Mouse (Mus musculus): ENCODE measurements around the gene Olfr1395.
A peak's percentile ranks its signal among the peaks of the same experiment; 100 is the strongest.

Gene Olfr1395

GRCm38 (mm10) chr11:49141974-49142373 is at the start of gene Olfr1395:
Olfr1395 (plus strand) TSS chr11:49142274.
- DNase-seq (ENCODE audit: low read depth, low spot score), result no peak

DNA sequence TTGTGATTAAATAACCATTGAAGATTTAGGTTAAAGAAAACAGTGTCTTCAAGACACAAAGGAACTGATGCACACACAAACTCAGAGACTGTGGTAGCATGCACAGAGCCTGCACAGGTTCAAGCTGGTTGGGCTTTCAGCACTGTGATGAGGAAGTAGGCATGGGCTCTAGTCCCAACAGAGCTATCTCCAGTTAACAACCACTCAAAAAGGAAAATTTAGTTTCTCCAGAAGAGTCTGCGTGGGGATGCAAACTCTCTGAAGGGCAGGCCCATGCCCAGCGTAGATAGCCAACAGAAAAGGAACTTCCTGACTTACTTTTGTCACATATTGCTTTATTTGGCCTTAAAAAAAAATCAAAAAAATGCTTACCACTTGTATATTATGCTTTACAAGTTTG is 49.3 kb upstream of the Olfr1395 start:
- no peak for DNase-seq (ENCODE audit: low read depth, low spot score)

- no peak for DNase-seq (ENCODE audit: low read depth, low spot score)
These were observed 48.0 kb upstream of the Olfr1395 start for GRCm38 (mm10) chr11:49093861-49094660.

GRCm38 (mm10) chr11:49095367-49095766 is 46.7 kb upstream of the Olfr1395 start:
- no peak for DNase-seq (ENCODE audit: low read depth, low spot score)

DNA sequence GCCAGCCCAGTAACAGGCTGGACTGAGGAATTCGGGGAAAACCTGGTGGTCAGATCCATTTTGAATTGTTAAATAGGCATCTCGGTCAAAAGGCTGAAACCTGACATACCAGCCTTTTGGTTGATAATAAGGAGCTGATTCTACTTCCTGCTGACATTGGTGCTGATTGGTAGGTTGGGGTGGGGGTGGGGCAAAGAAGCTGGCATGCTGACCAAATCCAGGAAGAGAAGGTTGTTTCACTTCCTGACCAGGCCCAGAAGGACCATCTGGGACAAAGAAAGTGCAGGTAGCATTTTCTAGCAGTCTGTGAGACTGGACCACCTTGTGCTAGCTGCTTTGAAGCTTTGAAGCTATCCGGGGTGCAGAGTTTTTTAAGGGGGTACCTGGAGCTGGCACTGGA is 41.7 kb upstream of the Olfr1395 start:
- no peak for DNase-seq (ENCODE audit: low read depth, low spot score)

DNA sequence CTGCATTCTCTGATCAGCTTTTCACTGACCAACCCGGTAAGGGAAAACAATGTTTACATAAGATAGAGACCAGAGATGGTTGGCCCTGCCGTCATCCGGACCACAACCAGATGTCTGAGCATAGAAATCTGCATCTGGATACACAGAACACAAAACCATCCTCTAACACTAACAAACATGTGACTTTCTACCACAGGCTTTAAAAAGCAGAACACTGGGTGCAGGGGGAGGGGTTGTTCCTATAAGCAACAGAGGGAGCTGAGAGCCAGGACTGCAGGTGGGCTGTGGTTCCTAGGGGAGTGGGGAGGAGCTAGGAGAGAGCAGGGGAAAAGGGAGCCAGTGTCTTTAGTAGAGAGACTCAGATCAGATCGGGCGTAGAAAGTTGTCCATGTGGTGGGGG is 40.6 kb upstream of the Olfr1395 start:
- no peak for DNase-seq (ENCODE audit: low read depth, low spot score)

GRCm38 (mm10) chr11:49103047-49103693 is 38.9 kb upstream of the Olfr1395 start:
- DNase-seq (ENCODE audit: low read depth, low spot score), result peak; percentile 71

DNA sequence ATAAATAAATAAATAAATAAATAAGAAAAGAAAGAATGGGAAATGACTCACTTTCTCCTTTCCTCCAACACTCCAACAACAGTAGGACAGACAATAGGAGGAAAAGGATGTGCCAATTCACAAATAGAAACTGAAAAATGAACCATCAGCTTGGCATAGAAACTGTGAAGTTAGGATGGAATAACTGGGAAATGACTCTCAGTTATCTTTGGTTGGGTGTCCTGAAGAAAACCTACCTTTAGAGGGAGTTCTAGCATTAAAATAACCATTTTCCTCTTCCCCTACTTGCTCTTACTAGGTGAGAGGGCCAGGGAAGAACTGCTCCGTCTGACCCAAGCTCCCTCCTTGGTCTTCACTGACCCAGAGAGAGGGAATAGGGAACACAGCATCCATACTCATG is 36.3 kb upstream of the Olfr1395 start:
- DNase-seq (ENCODE audit: low read depth, low spot score), result no peak

GRCm38 (mm10) chr11:49107650-49108537 is 34.2 kb upstream of the Olfr1395 start:
- no peak for DNase-seq (ENCODE audit: low read depth, low spot score)

DNA sequence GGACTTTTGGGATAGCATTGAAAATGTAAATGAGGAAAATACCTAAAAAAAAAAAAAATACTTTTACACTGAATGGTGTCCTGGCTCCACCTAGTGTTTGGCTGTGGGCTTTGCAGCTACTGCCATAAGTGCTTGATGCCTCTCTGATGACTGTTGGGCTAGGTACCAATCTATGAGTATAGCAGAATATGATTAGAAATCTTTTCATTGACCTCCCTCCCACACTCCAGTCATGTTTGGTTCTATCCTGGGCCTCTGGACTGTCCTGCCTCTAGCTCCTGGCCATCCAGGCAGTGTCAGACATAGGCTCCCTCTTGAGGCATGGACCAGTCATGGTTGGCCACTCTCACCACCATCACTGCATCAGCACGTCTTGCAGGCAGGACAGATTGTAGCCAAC is 33.2 kb upstream of the Olfr1395 start:
- DNase-seq (ENCODE audit: low read depth, low spot score), result no peak

GRCm38 (mm10) chr11:49111000-49111399 is 31.1 kb upstream of the Olfr1395 start:
- DNase-seq (ENCODE audit: low read depth, low spot score), result no peak

DNA sequence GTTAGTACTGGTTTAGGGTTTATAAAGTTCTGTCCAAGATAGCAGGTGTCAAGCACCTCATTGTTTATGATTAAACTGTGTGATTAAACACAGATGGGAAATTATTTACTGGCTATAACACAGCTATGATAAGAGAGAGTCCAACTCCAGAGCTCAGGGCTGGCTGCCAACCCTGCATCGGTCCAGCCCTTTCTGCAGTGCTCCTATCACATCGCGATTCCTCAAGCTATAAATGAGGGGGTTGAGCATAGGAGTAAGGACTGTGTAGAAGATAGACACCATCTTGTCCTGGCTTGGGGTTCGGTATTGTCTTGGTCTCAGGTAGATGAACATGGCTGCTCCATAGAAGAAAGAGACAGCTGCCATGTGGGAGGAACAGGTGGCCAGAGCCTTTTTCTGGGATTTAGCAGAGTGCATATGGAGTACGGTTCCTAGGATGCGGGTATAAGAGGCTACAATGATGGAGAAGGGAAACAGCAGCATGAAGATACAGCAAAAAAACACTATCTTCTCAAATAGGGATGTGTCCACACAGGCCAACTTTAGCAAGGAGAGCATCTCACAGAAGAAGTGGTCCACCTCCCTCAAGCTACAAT is 29.4 kb upstream of the Olfr1395 start:
- DNase-seq (ENCODE audit: low read depth, low spot score), result no peak

GRCm38 (mm10) chr11:49114158-49114557 is 27.9 kb upstream of the Olfr1395 start:
- no peak for DNase-seq (ENCODE audit: low read depth, low spot score)

DNA sequence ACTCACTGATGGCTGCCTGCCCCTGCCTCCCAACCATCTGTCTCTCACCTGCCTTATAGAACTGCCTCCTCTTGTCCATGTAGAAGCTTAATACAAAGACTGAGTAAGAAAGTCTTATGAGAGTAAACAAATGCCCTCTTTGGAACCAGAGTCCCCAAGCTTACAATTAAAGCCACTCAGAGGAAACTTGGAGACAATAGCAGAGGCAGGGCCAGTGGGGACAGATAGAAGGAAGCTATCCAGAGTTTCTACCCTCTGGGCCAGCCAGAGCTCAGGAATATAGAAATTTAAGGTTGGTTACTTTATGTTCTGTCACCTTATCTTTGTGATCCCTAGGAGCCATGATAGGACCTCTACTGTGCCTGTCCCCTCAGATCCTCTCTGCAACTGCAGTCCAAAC is 27.3 kb upstream of the Olfr1395 start, which contains the start of gene Olfr1396:
Gene Olfr1396, minus strand, starts transcription at position 101 of the 400 bp plus-strand sequence.
- no peak for DNase-seq (ENCODE audit: low read depth, low spot score)

DNA sequence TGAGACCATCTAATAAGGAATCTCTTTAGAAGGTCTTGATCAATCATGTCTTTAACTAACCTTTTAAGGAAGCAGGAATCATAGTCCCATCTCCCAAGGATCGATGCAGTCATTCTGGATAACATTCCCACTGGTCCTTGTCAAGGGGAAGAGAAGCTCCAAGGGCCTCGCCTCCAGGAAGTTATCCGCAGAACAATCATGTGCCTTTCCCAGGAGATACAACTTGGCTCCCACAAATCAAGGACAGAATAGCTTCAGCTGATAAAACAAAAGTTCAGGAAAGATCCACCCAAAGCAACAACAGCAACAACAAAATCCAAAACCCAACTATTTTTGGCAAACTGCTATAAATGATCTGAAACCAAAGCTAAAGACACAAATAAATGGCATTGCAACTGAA is 22.4 kb upstream of the Olfr1395 start:
- DNase-seq (ENCODE audit: low read depth, low spot score), result no peak

DNA sequence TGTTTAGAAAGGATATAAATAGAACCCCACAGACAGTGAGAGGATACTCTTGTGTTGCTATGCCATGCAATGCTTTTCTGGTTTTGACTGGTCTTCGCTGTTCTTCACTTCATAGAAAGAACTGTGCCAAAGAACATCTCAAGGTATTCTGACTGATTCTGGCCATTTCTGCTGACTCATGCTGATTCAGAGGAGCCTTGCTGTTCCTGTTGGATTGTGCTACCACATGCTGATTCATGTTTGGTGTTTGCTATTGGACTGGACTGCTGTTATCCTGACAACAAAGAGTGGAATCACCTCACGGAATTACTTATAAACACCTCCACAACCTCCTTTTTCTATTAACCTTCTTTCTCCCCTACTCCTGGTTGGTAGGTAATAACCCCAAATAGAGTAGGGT is 17.9 kb upstream of the Olfr1395 start:
- DNase-seq (ENCODE audit: low read depth, low spot score), result no peak

DNA sequence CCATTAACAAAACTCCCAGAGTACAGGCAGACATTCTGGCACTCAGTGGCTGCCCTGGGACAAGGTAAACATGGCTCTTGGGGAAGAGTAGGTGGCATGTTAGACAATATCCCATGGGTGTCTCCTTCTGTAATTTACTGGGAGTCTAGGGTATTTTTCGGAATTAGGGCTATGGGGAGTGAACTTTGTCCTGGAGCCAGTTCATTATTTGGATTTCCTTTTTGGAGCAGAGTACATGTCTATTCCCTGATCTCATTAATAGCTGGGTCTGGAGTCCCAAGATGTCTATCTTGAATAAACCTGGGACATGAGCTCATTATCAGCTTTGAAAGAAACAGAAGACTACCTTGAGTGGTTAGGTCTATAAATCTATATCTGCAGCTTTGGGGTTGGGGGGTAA is 12.0 kb downstream of the Olfr1395 start, which contains the start of gene Olfr1394:
Gene Olfr1394, plus strand, starts transcription at position 301 of the 400 bp plus-strand sequence.
- DNase-seq (ENCODE audit: low read depth, low spot score), result no peak

- no peak for DNase-seq (ENCODE audit: low read depth, low spot score)
These were observed 15.0 kb downstream of the Olfr1395 start for GRCm38 (mm10) chr11:49156821-49157814.

GRCm38 (mm10) chr11:49168839-49169611 is 27.0 kb downstream of the Olfr1395 start:
- no peak for DNase-seq (ENCODE audit: low read depth, low spot score)

DNA sequence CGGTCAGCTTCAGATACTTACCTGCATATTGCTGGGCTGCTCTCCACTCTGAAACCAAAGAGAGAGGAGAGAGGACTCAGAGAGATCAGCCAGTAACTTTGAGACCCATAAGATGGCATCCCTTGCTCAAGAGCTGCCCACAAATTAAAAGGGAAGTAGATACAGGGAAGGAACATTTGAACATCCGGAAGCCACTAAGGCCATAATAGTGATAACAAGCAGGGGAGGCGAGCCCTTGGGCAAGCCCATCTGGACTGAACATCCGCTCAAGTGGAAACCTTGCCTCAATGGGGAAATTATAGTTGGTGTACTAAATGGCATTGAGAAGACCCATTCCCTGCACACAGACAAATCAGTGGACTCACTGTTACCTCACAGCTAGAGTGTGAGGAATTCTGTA is 28.5 kb downstream of the Olfr1395 start:
- no peak for DNase-seq (ENCODE audit: low read depth, low spot score)

Data from skeletal muscle tissue, adult 2 months (tissue).